Mouse (Mus musculus): ENCODE measurements around the gene Chd1l.
A peak's percentile ranks its signal among the peaks of the same experiment; 100 is the strongest.

Gene Chd1l

GRCm38 (mm10) chr3:97609845-97610410, at the start of gene Chd1l:
Chd1l (minus strand) TSS chr3:97610203.
- DNase-seq (ENCODE audit: low spot score), result peak; percentile 92

GRCm38 (mm10) chr3:97659746-97660145, 49.7 kb upstream of the Chd1l start:
- DNase-seq (ENCODE audit: low spot score), result no peak

- DNase-seq (ENCODE audit: low spot score), result no peak
Measured at GRCm38 (mm10) chr3:97658426-97659193, 48.6 kb upstream of the Chd1l start.

- peak; percentile 100 for DNase-seq (ENCODE audit: low spot score)
Measured at GRCm38 (mm10) chr3:97657655-97658411, 47.8 kb upstream of the Chd1l start, which contains the start of gene Prkab2. Prkab2 (plus strand) TSS chr3:97658193.

- DNase-seq (ENCODE audit: low spot score), result no peak
Measured at GRCm38 (mm10) chr3:97654901-97655300, 44.9 kb upstream of the Chd1l start.

- DNase-seq (ENCODE audit: low spot score), result no peak
Measured at GRCm38 (mm10) chr3:97653781-97654180, 43.8 kb upstream of the Chd1l start.

GRCm38 (mm10) chr3:97651604-97652003, 41.6 kb upstream of the Chd1l start:
- DNase-seq (ENCODE audit: low spot score), result no peak

- no peak for DNase-seq (ENCODE audit: low spot score)
Measured at GRCm38 (mm10) chr3:97649469-97649868, 39.5 kb upstream of the Chd1l start.

GRCm38 (mm10) chr3:97649022-97649421, 39.0 kb upstream of the Chd1l start:
- DNase-seq (ENCODE audit: low spot score), result no peak

GRCm38 (mm10) chr3:97648518-97648917, 38.5 kb upstream of the Chd1l start:
- no peak for DNase-seq (ENCODE audit: low spot score)

- DNase-seq (ENCODE audit: low spot score), result no peak
Measured at GRCm38 (mm10) chr3:97642001-97642400, 32.0 kb upstream of the Chd1l start.

- DNase-seq (ENCODE audit: low spot score), result no peak
Measured at GRCm38 (mm10) chr3:97641396-97641795, 31.4 kb upstream of the Chd1l start.

GRCm38 (mm10) chr3:97634288-97634761, 24.3 kb upstream of the Chd1l start:
- no peak for DNase-seq (ENCODE audit: low spot score)

GRCm38 (mm10) chr3:97633456-97633855, 23.5 kb upstream of the Chd1l start:
- no peak for DNase-seq (ENCODE audit: low spot score)

GRCm38 (mm10) chr3:97631258-97631860, 21.4 kb upstream of the Chd1l start:
- no peak for DNase-seq (ENCODE audit: low spot score)

- DNase-seq (ENCODE audit: low spot score), result no peak
Measured at GRCm38 (mm10) chr3:97630746-97631145, 20.7 kb upstream of the Chd1l start.

- DNase-seq (ENCODE audit: low spot score), result no peak
Measured at GRCm38 (mm10) chr3:97629941-97630340, 19.9 kb upstream of the Chd1l start.

- peak; percentile 65 for DNase-seq (ENCODE audit: low spot score)
Measured at GRCm38 (mm10) chr3:97628391-97629001, 18.5 kb upstream of the Chd1l start, which contains the start of gene Fmo5. Fmo5 (plus strand) TSS chr3:97628804.

- DNase-seq (ENCODE audit: low spot score), result no peak
Measured at GRCm38 (mm10) chr3:97627893-97628292, 17.9 kb upstream of the Chd1l start.

GRCm38 (mm10) chr3:97624611-97625010, 14.6 kb upstream of the Chd1l start:
- DNase-seq (ENCODE audit: low spot score), result no peak

GRCm38 (mm10) chr3:97620657-97621056, 10.7 kb upstream of the Chd1l start:
- peak; percentile 10 for DNase-seq (ENCODE audit: low spot score)

GRCm38 (mm10) chr3:97617899-97618298, 7.9 kb upstream of the Chd1l start:
- DNase-seq (ENCODE audit: low spot score), result no peak

All from yolk sac, embryonic 10.5 days (tissue).